Mouse (Mus musculus): ENCODE data around the gene Gm340. TPM values are rescaled to one million over a fixed set of nuclear protein-coding genes. Genes with fewer than 3 reads are reported as not detected.

The Gm340 gene
- polyA plus RNA-seq, 1 experiment from 2014 or later, result 7.4 TPM

DNA sequence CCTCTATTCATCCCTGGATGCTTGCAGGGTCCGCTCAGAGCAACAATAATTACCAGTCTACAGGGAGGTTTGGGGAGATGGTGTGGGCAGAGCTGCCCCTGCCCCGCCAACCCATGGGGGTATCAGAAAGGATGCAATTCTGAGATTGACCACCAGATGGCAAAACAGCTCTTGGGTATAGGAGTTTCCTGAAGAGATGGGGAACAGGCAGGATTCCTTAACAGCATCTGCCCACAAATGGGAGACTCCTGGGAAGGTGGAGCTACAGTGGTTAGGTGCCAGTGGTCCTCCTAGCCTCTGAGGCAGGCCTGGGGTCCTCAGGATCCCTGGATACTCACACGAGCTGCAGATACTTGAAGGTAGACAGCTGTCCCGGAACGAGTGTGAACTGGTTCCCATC, 47.4 kb downstream of the Gm340 start:
- H3K27me3 ChIP-seq, result peaks cover 29% of the 10 kb centered on the region
- ATAC-seq (peak; percentile 58), DNase-seq (ENCODE audit: low read depth, low spot score) (peak; percentile 25)
- peak; percentile 88 for TF ChIP-seq CTCF (IDR thresholded peaks at IDR 0.05)
- in situ Hi-C loops (cut with MboI; ENCODE audit: low pct_unique_long_range_greater_than_20kb), result loop anchor here (5.0 kb wide), 1 partner anchor 133 kb away; no protein-coding TSS in a partner anchor
- ChIA-PET CTCF (interaction anchor here (0.8 to 3.4 kb wide), 20 partner anchors 8 to 311 kb away, joined by 3 to 17 read pairs (median 4); no protein-coding TSS in a partner anchor), POLR2A (interaction anchor here (0.6 to 1.3 kb wide), 3 partner anchors 8 to 448 kb away, joined by 3 to 4 read pairs (median 4); no protein-coding TSS in a partner anchor)

DNA sequence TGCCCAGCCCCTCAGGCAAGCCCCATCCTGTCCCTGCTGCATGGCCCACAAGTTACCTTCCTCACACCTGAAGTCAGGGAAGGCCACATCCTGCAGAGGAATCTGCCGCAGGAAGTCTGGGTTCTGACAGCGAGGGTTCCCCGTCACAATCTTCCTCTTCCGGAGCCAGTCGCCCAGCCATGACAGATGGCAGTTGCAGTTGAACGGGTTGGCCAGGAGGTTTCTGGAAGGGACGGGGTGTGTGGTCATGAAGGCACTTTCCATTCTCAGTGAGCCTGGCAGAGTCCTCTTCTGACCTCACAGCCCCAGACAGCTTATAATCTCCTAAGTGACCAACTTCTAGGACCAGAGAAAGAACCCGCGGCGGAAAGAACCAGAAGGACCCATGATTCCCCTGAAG, 51.9 kb downstream of the Gm340 start:
- DNase-seq (ENCODE audit: low read depth, low spot score) (no peak), ATAC-seq (no peak)
- no peak for TF ChIP-seq CTCF (IDR thresholded peaks at IDR 0.05)
- H3K27me3 ChIP-seq, result peaks cover 31% of the 10 kb centered on the region
- CTCF ChIA-PET, result no interaction called here
- in situ Hi-C loops (cut with MboI; ENCODE audit: low pct_unique_long_range_greater_than_20kb), result no loop called here
- POLR2A ChIA-PET, result no interaction called here

- in situ Hi-C loops (cut with MboI; ENCODE audit: low pct_unique_long_range_greater_than_20kb), result no loop called here
- peaks cover 36% of the 10 kb centered on the region for H3K27me3 ChIP-seq
- POLR2A ChIA-PET, result no interaction called here
- no peak for TF ChIP-seq CTCF (IDR thresholded peaks at IDR 0.05)
- ATAC-seq (no peak), DNase-seq (ENCODE audit: low read depth, low spot score) (no peak)
- CTCF ChIA-PET, result no interaction called here
Measured at GRCm38 (mm10) chr19:41634999-41635398, 52.8 kb downstream of the Gm340 start.

Other genes starting within 250 kb of the Gm340 start
- gene Pik3ap1, start 197.3 kb upstream of the Gm340 start, polyA plus RNA-seq (2021), result 0.19 TPM
- 6.2 TPM for gene Lcor, start 99.7 kb upstream of the Gm340 start, polyA plus RNA-seq (2021)
- 0.08 TPM for gene Slit1, start 161.3 kb downstream of the Gm340 start, polyA plus RNA-seq (2021)
- 13.6 TPM for gene Arhgap19, start 219.7 kb downstream of the Gm340 start, polyA plus RNA-seq (2021)
- 3.9 TPM for gene Frat1, start 247.6 kb downstream of the Gm340 start, polyA plus RNA-seq (2021)

Data from Patski (cell line).